Mouse (Mus musculus) spleen, adult 2 months (tissue): Measurements from ENCODE around the gene Dnajc16. TPM values are rescaled to one million over a fixed set of nuclear protein-coding genes. Genes with fewer than 3 reads are reported as not detected.

Source experiments
- DNase-seq, 2 experiments: peaks; one replicate each; pipeline versions ENCODE4 v3.0.0 to v3.0.0-alpha.2; 2012 to 2021; ENCODE audit warnings: low spot score in 2 of 2, low read depth in 1 of 2
- H3K27ac ChIP-seq: fragments of 200-500 bp; 2 replicates; pipeline ENCODE4 v1.5.1; 2012; ENCODE audit warnings: low read length, inconsistent platforms; ENCODE audit not compliant: insufficient read depth
- H3K27me3 ChIP-seq: fragments of 200-500 bp; 2 replicates; pipeline ENCODE4 v1.6.1; 2012; ENCODE audit warnings: mild to moderate bottlenecking, moderate library complexity, low read length, inconsistent platforms; ENCODE audit not compliant: control insufficient read depth, insufficient read depth
- H3K36me3 ChIP-seq: fragments of 200-500 bp; 2 replicates; pipeline ENCODE4 v1.6.1; 2012; ENCODE audit warnings: mild to moderate bottlenecking, low read length, inconsistent platforms; ENCODE audit not compliant: control insufficient read depth, insufficient read depth
- H3K4me1 ChIP-seq: fragments of 200-500 bp; 2 replicates; pipeline ENCODE4 v1.6.1; 2011; ENCODE audit warnings: inconsistent platforms; ENCODE audit not compliant: control insufficient read depth, insufficient read depth, insufficient read length
- H3K4me3 ChIP-seq: fragments of 200-500 bp; 2 replicates; pipeline ENCODE4 v1.5.1; 2011; ENCODE audit warnings: mild to moderate bottlenecking, inconsistent platforms; ENCODE audit not compliant: insufficient read depth, insufficient read length; ENCODE audit errors: extremely low read depth
- CTCF ChIP-seq: fragments of 200-500 bp; IDR thresholded peaks from 2 replicates; pipeline ENCODE4 v1.5.1; 2011; ENCODE audit warnings: mild to moderate bottlenecking, inconsistent platforms; ENCODE audit not compliant: insufficient read depth, insufficient read length, insufficient replicate concordance; ENCODE audit errors: extremely low read depth
- POLR2A ChIP-seq: fragments of 200-500 bp; IDR thresholded peaks from 2 replicates; pipeline ENCODE4 v1.6.1; 2011; ENCODE audit warnings: low read depth, low read length, inconsistent platforms
- WGBS: fragments of 180-500 bp; shearing (Covaris S2); methylation state at CpG from one replicate; pipeline ENCODE4 v1.1.7; 2018; 5-methylcytosine and 5-hydroxymethylcytosine counted together
- polyA plus RNA-seq: library from polyadenylated mRNA; depleted of rRNA; stranded (reverse); fragments of >200 nt; gene quantifications from 2 replicates; pipeline ENCODE4 v1.2.3, GENCODE M21; 2012

The Dnajc16 gene
- polyA plus RNA-seq, 1 experiment, result 6.6 TPM

- peaks cover 21% of the 10 kb centered on the region for H3K36me3 ChIP-seq
Measured at GRCm38 (mm10) chr4:141804105-141804504, 13.4 kb upstream of the Dnajc16 start.

DNA sequence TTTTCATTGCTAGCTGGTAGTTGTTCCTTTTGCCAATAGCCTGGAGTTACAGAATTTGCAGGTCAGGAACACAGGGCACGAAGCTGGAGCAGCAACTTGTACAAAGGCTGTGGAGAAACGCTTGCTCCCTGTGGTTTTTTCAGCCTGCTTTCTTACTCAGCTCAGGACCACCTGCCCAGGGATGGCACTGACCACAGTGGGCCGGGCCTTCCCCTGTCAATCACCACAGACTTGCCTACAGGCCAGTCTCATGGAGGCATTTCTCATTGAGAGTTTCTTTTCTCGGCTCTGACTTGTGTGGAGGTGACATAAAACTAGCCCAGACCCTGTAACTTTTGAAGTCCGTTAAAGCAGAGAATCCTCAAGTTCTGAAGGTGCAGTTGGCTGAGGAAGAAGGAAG, 6.8 kb upstream of the Dnajc16 start:
- Histone ChIP-seq H3K4me1 (no peaks in the 10 kb centered on the region), H3K36me3 (peaks cover 9% of the 10 kb centered on the region), H3K27ac (no peak overlapping the region), H3K27me3 (no peaks in the 10 kb centered on the region), H3K4me3 (no peak overlapping the region)
- TF ChIP-seq POLR2A (no peak), CTCF (no peak)
- WGBS, result 96% methylated on average over 5 of the region's 5 CpGs
- no peak for DNase-seq

More at GRCm38 (mm10) chr4:141804105-141804504, 13.4 kb upstream of the Dnajc16 start:
- DNase-seq, result peak in 1 of 2 experiments; percentile 26
- no peaks in the 10 kb centered on the region; the same call in 1 of the 2 replicates for H3K4me1 ChIP-seq
- WGBS, result 80% methylated on average over 4 of the region's 4 CpGs
- no peak for TF ChIP-seq CTCF
- TF ChIP-seq POLR2A, result no peak
- H3K27me3 ChIP-seq, result no peaks in the 10 kb centered on the region
- H3K4me3 ChIP-seq, result no peak overlapping the region
- H3K27ac ChIP-seq, result no peak overlapping the region

- 95% methylated on average over 4 of the region's 4 CpGs for WGBS
- no peak for TF ChIP-seq POLR2A
- TF ChIP-seq CTCF, result no peak
- no peaks in the 10 kb centered on the region for H3K27me3 ChIP-seq
- no peak for DNase-seq
- peaks cover 9% of the 10 kb centered on the region for H3K36me3 ChIP-seq
- no peak overlapping the region for H3K4me3 ChIP-seq
- no peak overlapping the region for H3K27ac ChIP-seq
- no peaks in the 10 kb centered on the region for H3K4me1 ChIP-seq
Measured at GRCm38 (mm10) chr4:141796954-141797353, 6.2 kb upstream of the Dnajc16 start.

GRCm38 (mm10) chr4:141796356-141796755, 5.6 kb upstream of the Dnajc16 start:
- TF ChIP-seq CTCF, result no peak
- no peak for TF ChIP-seq POLR2A
- no peak for DNase-seq
- Histone ChIP-seq H3K27me3 (no peaks in the 10 kb centered on the region), H3K36me3 (peaks cover 9% of the 10 kb centered on the region), H3K27ac (no peak overlapping the region), H3K4me1 (no peaks in the 10 kb centered on the region), H3K4me3 (no peak overlapping the region)
- WGBS, result 88% methylated on average over 7 of the region's 7 CpGs

DNA sequence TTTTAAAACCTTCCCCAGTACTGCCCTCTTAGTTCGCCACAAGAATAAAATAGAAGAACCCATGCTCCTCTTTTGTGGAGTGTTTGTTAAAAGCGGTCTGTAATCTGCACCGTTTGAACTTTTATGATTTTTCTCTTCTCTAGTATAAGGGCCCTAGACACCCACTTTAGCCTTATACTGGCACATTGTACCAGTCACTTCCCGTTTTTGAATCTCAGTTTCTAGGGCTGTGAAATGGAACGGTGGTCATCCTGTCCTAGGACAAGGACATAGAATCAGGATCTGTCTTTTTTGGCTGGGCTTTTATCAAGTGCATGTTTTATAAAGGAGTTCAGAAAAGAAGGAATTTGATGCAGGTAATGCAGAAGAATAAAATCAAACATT, 3.4 kb upstream of the Dnajc16 start:
- TF ChIP-seq CTCF, result no peak
- no peak for TF ChIP-seq POLR2A
- Histone ChIP-seq H3K4me3 (peak overlapping the region; percentile 70), H3K27me3 (no peaks in the 10 kb centered on the region), H3K4me1 (no peaks in the 10 kb centered on the region), H3K36me3 (peaks cover 9% of the 10 kb centered on the region), H3K27ac (peak overlapping the region; percentile 88)
- no peak for DNase-seq
- WGBS, result under 1% methylated on average over 5 of the region's 5 CpGs

GRCm38 (mm10) chr4:141793282-141794151, 2.8 kb upstream of the Dnajc16 start, which contains the start of gene Casp9:
Gene Casp9, plus strand, starts transcription at chr4:141793612.
- peaks cover 9% of the 10 kb centered on the region for H3K36me3 ChIP-seq
- WGBS, result under 1% methylated on average over 75 of the region's 80 CpGs
- TF ChIP-seq POLR2A, result peak; percentile 52
- no peak for TF ChIP-seq CTCF
- DNase-seq, result peak; percentile 91 to 97
- peak within 1 kb of the TSS; percentile 70 for H3K4me3 ChIP-seq
- no peaks in the 10 kb centered on the region for H3K27me3 ChIP-seq
- no peaks in the 10 kb centered on the region for H3K4me1 ChIP-seq
- peak within 1 kb of the TSS; percentile 88 for H3K27ac ChIP-seq
